Mouse (Mus musculus): ENCODE data around the gene 4931440F15Rik. TPM values are rescaled to one million over a fixed set of nuclear protein-coding genes. Genes with fewer than 3 reads are reported as not detected.
A peak's percentile ranks its signal among the peaks of the same experiment; 100 is the strongest.

The 4931440F15Rik gene
- polyA plus RNA-seq, 1 experiment = 0.04 TPM

DNA sequence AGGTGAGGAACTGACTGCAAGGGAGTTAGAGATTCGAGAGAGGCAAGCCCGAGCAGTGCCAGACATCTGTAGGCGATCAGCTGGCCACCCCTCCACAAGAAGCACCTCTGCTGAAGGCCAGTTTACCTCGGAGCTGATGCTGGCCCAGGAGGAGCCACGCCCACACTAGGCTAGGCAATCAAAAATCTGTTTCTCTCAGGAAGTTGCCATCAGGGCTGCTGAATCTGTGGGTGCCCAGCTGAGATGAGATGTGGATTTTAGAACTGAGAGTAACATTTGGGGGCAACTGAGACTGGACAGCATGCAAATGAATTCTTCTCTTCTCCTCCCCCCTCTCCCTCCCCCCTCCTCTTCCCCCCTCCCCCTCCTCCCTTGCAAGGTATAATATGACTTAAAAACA, 38.0 kb downstream of the 4931440F15Rik start:
- Histone ChIP-seq H3K36me3 (ENCODE audit: control insufficient read depth, insufficient read depth) (no peaks in the 10 kb centered on the region), H3K4me3 (no peak overlapping the region), H3ac (ENCODE audit: control insufficient read depth, insufficient read length) (no peak overlapping the region), H3K27me3 (ENCODE audit: control insufficient read depth, insufficient read depth, insufficient read length) (no peaks in the 10 kb centered on the region), H3K4me2 (ENCODE audit: low read depth) (no peak overlapping the region), H3K79me2 (ENCODE audit: control insufficient read depth, insufficient read depth) (no peaks in the 10 kb centered on the region)
- TF ChIP-seq USF1 (IDR thresholded peaks at IDR 0.05; ENCODE audit: low read depth) = no peak
- TF ChIP-seq TCF12 (IDR thresholded peaks at IDR 0.05; ENCODE audit: insufficient read depth, poor library complexity, severe bottlenecking) = no peak
- no peak for TF ChIP-seq MAX (IDR thresholded peaks at IDR 0.05; ENCODE audit: low read depth)
- no peak for TF ChIP-seq E2F4 (IDR thresholded peaks at IDR 0.05; ENCODE audit: insufficient read depth)
- TF ChIP-seq TCF3 (IDR thresholded peaks at IDR 0.05; ENCODE audit: insufficient read length, low read depth) = no peak
- TF ChIP-seq CEBPB (IDR thresholded peaks at IDR 0.05; ENCODE audit: insufficient read depth, poor library complexity, severe bottlenecking) = no peak
- TF ChIP-seq POLR2A (IDR thresholded peaks at IDR 0.05; ENCODE audit: insufficient read length, low read depth) = no peak
- TF ChIP-seq SRF (IDR thresholded peaks at IDR 0.05; ENCODE audit: control insufficient read depth, insufficient read length, low read depth) = no peak
- no peak for TF ChIP-seq MYOG (IDR thresholded peaks at IDR 0.05; ENCODE audit: control insufficient read depth in 1 of 3, insufficient read depth in 1 of 3, insufficient read length in 2 of 3, low read depth in 2 of 3)
- TF ChIP-seq MYOD1 (IDR thresholded peaks at IDR 0.05; ENCODE audit: control insufficient read depth in 1 of 3, insufficient read length in 2 of 3, low read depth in 2 of 3) = no peak
- TF ChIP-seq REST (IDR thresholded peaks at IDR 0.05; ENCODE audit: insufficient read depth, insufficient read length) = no peak
- TF ChIP-seq POLR2AphosphoS2 (IDR thresholded peaks at IDR 0.05; ENCODE audit: insufficient read length, low read depth) = no peak

GRCm38 (mm10) chr11:29786583-29787219, 38.8 kb downstream of the 4931440F15Rik start:
- Histone ChIP-seq H3K27me3 (ENCODE audit: control insufficient read depth, insufficient read depth, insufficient read length) (no peaks in the 10 kb centered on the region), H3K4me2 (ENCODE audit: low read depth) (no peak overlapping the region), H3K79me2 (ENCODE audit: control insufficient read depth, insufficient read depth) (no peaks in the 10 kb centered on the region), H3K4me3 (no peak overlapping the region), H3ac (ENCODE audit: control insufficient read depth, insufficient read length) (no peak overlapping the region), H3K36me3 (ENCODE audit: control insufficient read depth, insufficient read depth) (no peaks in the 10 kb centered on the region)
- TF ChIP-seq POLR2AphosphoS2 (IDR thresholded peaks at IDR 0.05; ENCODE audit: insufficient read length, low read depth) (no peak), CEBPB (IDR thresholded peaks at IDR 0.05; ENCODE audit: insufficient read depth, poor library complexity, severe bottlenecking) (no peak), TCF12 (IDR thresholded peaks at IDR 0.05; ENCODE audit: insufficient read depth, poor library complexity, severe bottlenecking) (no peak), E2F4 (IDR thresholded peaks at IDR 0.05; ENCODE audit: insufficient read depth) (no peak), USF1 (IDR thresholded peaks at IDR 0.05; ENCODE audit: low read depth) (no peak), MAX (IDR thresholded peaks at IDR 0.05; ENCODE audit: low read depth) (no peak), MYOG (IDR thresholded peaks at IDR 0.05; ENCODE audit: control insufficient read depth in 1 of 3, insufficient read depth in 1 of 3, insufficient read length in 2 of 3, low read depth in 2 of 3) (no peak), SRF (IDR thresholded peaks at IDR 0.05; ENCODE audit: control insufficient read depth, insufficient read length, low read depth) (no peak), REST (IDR thresholded peaks at IDR 0.05; ENCODE audit: insufficient read depth, insufficient read length) (no peak)

DNA sequence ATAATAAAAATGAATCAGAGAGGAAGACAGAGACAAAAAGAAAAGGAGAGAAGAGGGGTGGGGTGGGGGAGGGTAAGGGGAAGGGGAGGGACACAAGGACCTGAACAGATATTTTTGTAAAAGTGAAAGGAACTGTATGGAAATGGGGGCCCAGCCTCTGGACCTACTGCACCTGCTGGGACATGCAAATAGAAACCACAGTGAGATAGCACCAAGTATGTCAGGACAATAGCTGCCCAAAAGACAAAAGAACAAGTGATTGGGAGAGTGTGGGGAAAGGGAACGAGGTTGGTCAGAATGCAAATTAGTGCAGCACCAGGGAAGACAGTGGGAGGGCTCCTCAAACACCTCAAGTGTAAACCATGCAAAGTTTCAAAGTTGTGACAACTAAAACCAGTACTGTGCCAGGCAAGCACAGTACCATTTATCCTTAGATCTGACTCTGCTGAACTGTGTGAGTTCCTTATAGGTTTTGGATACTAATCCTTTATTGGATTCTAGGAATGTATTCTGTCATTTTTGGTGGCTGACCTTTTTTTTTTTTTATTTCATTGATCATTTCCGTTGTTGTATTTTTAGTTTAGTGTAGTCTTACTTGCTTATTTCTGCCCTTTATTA, 46.0 kb downstream of the 4931440F15Rik start:
- Histone ChIP-seq H3ac (ENCODE audit: control insufficient read depth, insufficient read length) (no peak overlapping the region), H3K36me3 (ENCODE audit: control insufficient read depth, insufficient read depth) (no peaks in the 10 kb centered on the region), H3K4me2 (ENCODE audit: low read depth) (no peak overlapping the region), H3K4me3 (no peak overlapping the region), H3K79me2 (ENCODE audit: control insufficient read depth, insufficient read depth) (no peaks in the 10 kb centered on the region), H3K27me3 (ENCODE audit: control insufficient read depth, insufficient read depth, insufficient read length) (no peaks in the 10 kb centered on the region)
- TF ChIP-seq E2F4 (IDR thresholded peaks at IDR 0.05; ENCODE audit: insufficient read depth) = no peak
- peak in 2 of 3 experiments; percentile 9 to 41 for TF ChIP-seq MYOD1 (IDR thresholded peaks at IDR 0.05; ENCODE audit: control insufficient read depth in 1 of 3, insufficient read length in 2 of 3, low read depth in 2 of 3)
- TF ChIP-seq MAX (IDR thresholded peaks at IDR 0.05; ENCODE audit: low read depth) = no peak
- TF ChIP-seq MYOG (IDR thresholded peaks at IDR 0.05; ENCODE audit: control insufficient read depth in 1 of 3, insufficient read depth in 1 of 3, insufficient read length in 2 of 3, low read depth in 2 of 3) = no peak
- TF ChIP-seq POLR2A (IDR thresholded peaks at IDR 0.05; ENCODE audit: insufficient read length, low read depth) = no peak

DNA sequence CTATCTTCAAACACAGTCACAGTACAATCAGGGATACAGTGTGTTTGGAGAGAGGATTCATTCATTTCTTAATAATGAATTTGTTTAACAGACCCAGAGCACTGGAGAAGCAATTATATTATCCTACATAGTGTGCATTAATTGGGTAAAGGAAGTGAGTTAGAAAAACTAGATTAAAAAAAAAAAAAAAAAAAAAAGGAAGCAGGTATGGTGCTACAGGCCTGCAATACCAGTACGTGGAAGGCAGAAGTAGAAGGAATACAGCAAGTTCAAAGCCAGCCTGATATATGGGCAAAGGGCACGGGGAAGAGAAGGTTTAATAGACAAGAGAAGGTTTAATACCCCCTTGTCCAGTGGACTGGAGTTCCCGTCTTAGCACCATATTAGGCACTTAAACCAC, 46.5 kb downstream of the 4931440F15Rik start:
- H3K36me3 ChIP-seq (ENCODE audit: control insufficient read depth, insufficient read depth) = no peaks in the 10 kb centered on the region
- no peaks in the 10 kb centered on the region for H3K27me3 ChIP-seq (ENCODE audit: control insufficient read depth, insufficient read depth, insufficient read length)
- no peak overlapping the region for H3K4me3 ChIP-seq
- no peak overlapping the region for H3K4me2 ChIP-seq (ENCODE audit: low read depth)
- TF ChIP-seq SRF (IDR thresholded peaks at IDR 0.05; ENCODE audit: control insufficient read depth, insufficient read length, low read depth) (no peak), MYOG (IDR thresholded peaks at IDR 0.05; ENCODE audit: control insufficient read depth in 1 of 3, insufficient read depth in 1 of 3, insufficient read length in 2 of 3, low read depth in 2 of 3) (no peak), CEBPB (IDR thresholded peaks at IDR 0.05; ENCODE audit: insufficient read depth, poor library complexity, severe bottlenecking) (no peak), USF1 (IDR thresholded peaks at IDR 0.05; ENCODE audit: low read depth) (no peak), MYOD1 (IDR thresholded peaks at IDR 0.05; ENCODE audit: control insufficient read depth in 1 of 3, insufficient read length in 2 of 3, low read depth in 2 of 3) (no peak), MAX (IDR thresholded peaks at IDR 0.05; ENCODE audit: low read depth) (no peak), POLR2A (IDR thresholded peaks at IDR 0.05; ENCODE audit: insufficient read length, low read depth) (no peak), TCF12 (IDR thresholded peaks at IDR 0.05; ENCODE audit: insufficient read depth, poor library complexity, severe bottlenecking) (no peak), POLR2AphosphoS2 (IDR thresholded peaks at IDR 0.05; ENCODE audit: insufficient read length, low read depth) (no peak), E2F4 (IDR thresholded peaks at IDR 0.05; ENCODE audit: insufficient read depth) (no peak)
- H3ac ChIP-seq (ENCODE audit: control insufficient read depth, insufficient read length) = no peak overlapping the region
- H3K79me2 ChIP-seq (ENCODE audit: control insufficient read depth, insufficient read depth) = no peaks in the 10 kb centered on the region
